Mouse (Mus musculus) kidney, adult 2 months (tissue): ENCODE data around the gene Ppa1.

Experiments
- CTCF ChIP-seq: fragments of 200-500 bp; conservative IDR thresholded peaks from 2 replicates; pipeline ENCODE4 v1.5.1; 2011; ENCODE audit warnings: low read depth, mild to moderate bottlenecking, control low read depth, low read length, moderate library complexity, mixed read lengths; ENCODE audit not compliant: insufficient read depth, insufficient read length
- POLR2A ChIP-seq: fragments of 200-500 bp; IDR thresholded peaks from one replicate; pipeline ENCODE4 v1.6.1; 2011; ENCODE audit warnings: low read depth, low read length, control low read depth

DNA sequence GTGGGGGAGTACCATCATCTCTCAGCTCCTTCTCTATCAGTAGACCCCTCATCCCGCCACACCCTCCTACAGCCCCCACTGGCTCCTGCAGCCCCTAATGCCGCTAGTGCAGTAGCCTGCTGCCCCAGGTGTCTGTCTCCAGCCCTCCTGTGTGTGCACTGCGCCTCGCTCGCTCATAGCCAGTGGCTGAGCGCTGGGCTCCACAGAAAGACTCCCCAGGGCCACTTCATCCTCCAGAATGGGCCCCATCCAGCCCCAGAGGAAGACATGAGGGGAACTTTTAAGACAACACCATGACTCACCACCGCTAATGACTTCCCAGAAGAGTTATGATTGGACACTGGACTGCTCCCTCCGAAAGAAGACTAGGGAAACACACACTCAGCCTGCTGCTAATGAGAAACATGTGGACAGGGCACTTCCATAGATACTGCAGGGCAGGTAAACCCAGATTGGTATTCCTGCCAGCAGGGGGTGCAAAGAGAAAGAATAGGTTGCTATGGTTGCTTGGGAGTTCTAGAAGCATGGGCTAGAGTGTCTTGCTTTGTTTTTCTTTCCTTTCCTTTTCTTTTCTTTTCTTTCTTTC is 37.6 kb upstream of the Ppa1 start:
- TF ChIP-seq CTCF (peak; percentile 46), POLR2A (no peak)
